7 mouse cellular contexts compared by ENCODE assay signal in genomic region chr4:24496116-24496952, GRCm38 (mm10). TPM values are rescaled to one million over a fixed set of nuclear protein-coding genes. Genes with fewer than 3 reads are reported as not detected.
A peak's percentile ranks its signal among the peaks of the same experiment; 100 is the strongest.
DNase-seq lines count a peak whose midpoint lies in the region; ATAC-seq and TF ChIP-seq lines count a peak whose summit lies in the region.

Gene Mms22l (plus strand): TSS chr4:24496451.

- H3K4me1 ChIP-seq in embryonic facial prominence, embryonic 10.5 days: peaks cover 11% of the 10 kb centered on the region
- H3K4me1 ChIP-seq in intestine, postnatal 0 days (replicated peaks; ENCODE audit: control insufficient read depth, insufficient read depth, low read length): no peaks in the 10 kb centered on the region
- H3K4me1 ChIP-seq in midbrain, embryonic 12.5 days: peaks cover 14% of the 10 kb centered on the region
- no peaks in the 10 kb centered on the region for H3K4me1 ChIP-seq in small intestine, adult 2 months (ENCODE audit: control insufficient read depth, insufficient read depth, insufficient read length, low read length)

- H3K36me3 ChIP-seq in embryonic facial prominence, embryonic 10.5 days (replicated peaks): peaks cover 32% of the 10 kb centered on the region
- H3K36me3 ChIP-seq in intestine, postnatal 0 days (ENCODE audit: control insufficient read depth, insufficient read depth): no peaks in the 10 kb centered on the region
- peaks cover 5% of the 10 kb centered on the region; the same call in 1 of the 2 replicates for H3K36me3 ChIP-seq in midbrain, embryonic 12.5 days
- H3K36me3 ChIP-seq in small intestine, adult 2 months (ENCODE audit: control insufficient read depth, insufficient read depth, low read length): no peaks in the 10 kb centered on the region

- peak within 1 kb of the TSS; percentile 93 for H3K9ac ChIP-seq in intestine, postnatal 0 days (ENCODE audit: low read depth, low read length)
- peak within 1 kb of the TSS; percentile 86 for H3K9ac ChIP-seq in midbrain, embryonic 12.5 days (replicated peaks)

- H3K27ac ChIP-seq in embryonic facial prominence, embryonic 10.5 days (replicated peaks): peak within 1 kb of the TSS; percentile 97
- peak within 1 kb of the TSS; percentile 94 for H3K27ac ChIP-seq in intestine, postnatal 0 days (ENCODE audit: low read depth, low read length)
- H3K27ac ChIP-seq in midbrain, embryonic 12.5 days (replicated peaks): peak within 1 kb of the TSS; percentile 97
- peak within 1 kb of the TSS; percentile 71 for H3K27ac ChIP-seq in small intestine, adult 2 months (ENCODE audit: insufficient read depth, low read depth, low read length)

- no peaks in the 10 kb centered on the region for H3K27me3 ChIP-seq in embryonic facial prominence, embryonic 10.5 days (replicated peaks; ENCODE audit: low read depth, poor library complexity, severe bottlenecking)
- no peaks in the 10 kb centered on the region for H3K27me3 ChIP-seq in intestine, postnatal 0 days (replicated peaks; ENCODE audit: control insufficient read depth, insufficient read depth, low read length)
- H3K27me3 ChIP-seq in midbrain, embryonic 12.5 days: no peaks in the 10 kb centered on the region
- no peaks in the 10 kb centered on the region for H3K27me3 ChIP-seq in small intestine, adult 2 months (ENCODE audit: control insufficient read depth, insufficient read depth, low read length)

- intact Hi-C loops in left cerebral cortex, postnatal 4 days (cut with DNase I): no loop called here

- under 1% methylated on average over 83 of the region's 83 CpGs for WGBS in embryonic facial prominence, embryonic 10.5 days
- WGBS in intestine, postnatal 0 days: under 1% methylated on average over 78 of the region's 83 CpGs
- WGBS in midbrain, embryonic 12.5 days: under 1% methylated on average over 82 of the region's 83 CpGs
- under 1% methylated on average over 83 of the region's 83 CpGs for WGBS in small intestine, adult 2 months

- H3K4me3 ChIP-seq in embryonic facial prominence, embryonic 10.5 days: peak within 1 kb of the TSS; percentile 84
- peak within 1 kb of the TSS; percentile 96 for H3K4me3 ChIP-seq in intestine, postnatal 0 days (ENCODE audit: low read depth, low read length)
- H3K4me3 ChIP-seq in midbrain, embryonic 12.5 days: peak within 1 kb of the TSS; percentile 93
- peak within 1 kb of the TSS; percentile 79 for H3K4me3 ChIP-seq in small intestine, adult 2 months (ENCODE audit: low read depth, low read length)

- peak; percentile 100 for ATAC-seq in intestine, postnatal 0 days
- ATAC-seq in midbrain, embryonic 12.5 days (ENCODE audit: low FRiP score, low read depth): peak; percentile 99

- peak; percentile 97 for DNase-seq in adrenal gland, postnatal 10 days
- DNase-seq in embryonic facial prominence, embryonic 10.5 days (ENCODE audit: low spot score): peak; percentile 96
- DNase-seq in gonadal fat pad, adult 2 months (ENCODE audit: low read depth): peak; percentile 31
- DNase-seq in left cerebral cortex, postnatal 4 days: peak; percentile 97

- TF ChIP-seq CTCF in intestine, postnatal 0 days (IDR thresholded peaks at IDR 0.05; ENCODE audit: low read depth): no peak
- no peak for TF ChIP-seq CTCF in small intestine, adult 2 months (IDR thresholded peaks at IDR 0.05; ENCODE audit: extremely low read depth, insufficient read length, insufficient replicate concordance, low read depth, low read length)

- peak within 1 kb of the TSS; percentile 79 for H3K4me2 ChIP-seq in intestine, postnatal 0 days (replicated peaks; ENCODE audit: low read depth)
- peak within 1 kb of the TSS; percentile 73 for H3K4me2 ChIP-seq in midbrain, embryonic 12.5 days (replicated peaks)

- H3K9me3 ChIP-seq in embryonic facial prominence, embryonic 10.5 days: no peaks in the 10 kb centered on the region
- H3K9me3 ChIP-seq in intestine, postnatal 0 days (ENCODE audit: control insufficient read depth): no peaks in the 10 kb centered on the region
- peaks cover 2% of the 10 kb centered on the region; the same call in 1 of the 2 replicates for H3K9me3 ChIP-seq in midbrain, embryonic 12.5 days

- TF ChIP-seq POLR2A in small intestine, adult 2 months (IDR thresholded peaks at IDR 0.05; ENCODE audit: low read depth, low read length): peak; percentile 88

RNA-seq across cellular contexts. Expression of gene Mms22l, which starts in this region (rescaled TPM):
- 1 to 10 TPM; 7.5 to 8.8 TPM for total RNA-seq in adrenal gland, postnatal 10 days (2021)
- 41.0 and 43.6 TPM in 2 replicates for polyA plus RNA-seq in embryonic facial prominence, embryonic 10.5 days (2016; fragmentation: Nextera tagmentation; extraction: Ambion mirVana)
- polyA plus RNA-seq in gonadal fat pad, adult 2 months (2012; rRNA removed): 1.8 and 2.3 TPM in 2 replicates
- polyA plus RNA-seq in intestine, postnatal 0 days (2015; fragmentation: Nextera tagmentation; extraction: Ambion mirVana): 6.9 and 8.2 TPM in 2 replicates
- 1 to 10 TPM; 5.0 to 6.8 TPM for total RNA-seq in left cerebral cortex, postnatal 4 days (2021)
- polyA plus RNA-seq in midbrain, embryonic 12.5 days (2016; fragmentation: Nextera tagmentation; extraction: Ambion mirVana): 29.9 and 33.5 TPM in 2 replicates
- polyA plus RNA-seq in small intestine, adult 2 months (2012; rRNA removed): 0.85 and 1.5 TPM in 2 replicates

Comparison
In these comparisons a context has a peak if more than half of its experiments do, and no peak if none do; other contexts are left out.
1. Peak in every context shown above with its lines: DNase-seq, ATAC-seq, H3K4me3 ChIP-seq and H3K27ac ChIP-seq.
2. DNase-seq: peak in every context shown above with its lines; median percentile 97 in adrenal gland, postnatal 10 days; 97 in left cerebral cortex, postnatal 4 days; 96 in embryonic facial prominence, embryonic 10.5 days; 31 in gonadal fat pad, adult 2 months.